In the genomic region with DNA sequence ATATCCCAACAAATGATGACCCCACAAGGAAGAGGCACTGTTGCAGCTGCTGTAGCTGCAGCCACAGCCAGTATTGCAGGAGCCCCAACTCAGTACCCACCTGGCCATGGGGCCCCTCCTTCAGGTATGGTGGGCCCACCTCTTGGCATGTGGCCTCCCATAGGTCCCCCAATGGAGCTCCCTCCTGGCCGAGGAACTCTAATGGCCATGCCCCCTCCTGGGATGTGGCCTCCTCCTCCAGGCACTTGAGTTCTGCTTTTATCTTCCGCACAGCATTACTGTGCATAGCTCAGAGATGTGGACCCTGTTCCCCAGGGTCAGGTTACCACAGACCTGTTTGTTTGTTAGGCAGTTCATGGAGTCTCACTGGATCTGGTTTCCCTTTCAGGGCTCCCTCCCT, we compare ENCODE assay signal across 33 mouse cellular contexts. TPM values are rescaled to one million over a fixed set of nuclear protein-coding genes. Genes with fewer than 3 reads are reported as not detected.
A peak's percentile ranks its signal among the peaks of the same experiment; 100 is the strongest.
DNase-seq lines count a peak whose midpoint lies in the region; ATAC-seq and TF ChIP-seq lines count a peak whose summit lies in the region.
"Had no signal": no experiment of that assay in that cellular context is flagged by ENCODE, and none has a peak within 500 bp of the region (broad histone marks: within the 10 kb centered on the region; RNA-seq: fewer than 3 reads in every experiment).

No protein-coding gene starts in this region.

- H3K4me2 ChIP-seq in kidney, embryonic 14.5 days (replicated peaks; ENCODE audit: low read depth, low read length): no peak overlapping the region
- no peak overlapping the region for H3K4me2 ChIP-seq in kidney, postnatal 0 days (ENCODE audit: low read length)
- H3K4me2 ChIP-seq: embryonic facial prominence, embryonic 13.5 days; forebrain, embryonic 12.5 days; forebrain, embryonic 15.5 days; heart, embryonic 12.5 days; heart, embryonic 15.5 days; hindbrain, embryonic 13.5 days had no signal

- no peaks in the 10 kb centered on the region for H3K36me3 ChIP-seq in kidney, embryonic 14.5 days (ENCODE audit: control insufficient read depth, insufficient read depth, low read length)
- H3K36me3 ChIP-seq in kidney, postnatal 0 days (ENCODE audit: insufficient read depth, low read length): no peaks in the 10 kb centered on the region
- H3K36me3 ChIP-seq: embryonic facial prominence, embryonic 13.5 days; forebrain, embryonic 12.5 days; forebrain, embryonic 15.5 days; G1E; heart, embryonic 12.5 days; heart, embryonic 15.5 days; hindbrain, embryonic 10.5 days; hindbrain, embryonic 13.5 days had no signal

- peak; percentile 55; the same call in 1 of the 2 replicates for ATAC-seq in kidney, embryonic 14.5 days (ENCODE audit: low FRiP score, low TSS enrichment)
- ATAC-seq in kidney, postnatal 0 days (replicated peaks; ENCODE audit: low FRiP score, low read depth): peak; percentile 43; the same call in 1 of the 2 replicates
- ATAC-seq: forebrain, embryonic 15.5 days; hindbrain, embryonic 16.5 days; Patski had no signal

- no peak overlapping the region for H3K4me3 ChIP-seq in kidney, embryonic 14.5 days (ENCODE audit: low read length)
- no peak overlapping the region for H3K4me3 ChIP-seq in kidney, postnatal 0 days (replicated peaks; ENCODE audit: low read depth, low read length)
- H3K4me3 ChIP-seq: embryonic facial prominence, embryonic 13.5 days; erythroblast, embryonic 14.5 days; forebrain, embryonic 12.5 days; forebrain, embryonic 15.5 days; heart, embryonic 12.5 days; heart, embryonic 15.5 days; hindbrain, embryonic 10.5 days; hindbrain, embryonic 13.5 days had no signal

- H3K4me1 ChIP-seq in kidney, embryonic 14.5 days (ENCODE audit: control insufficient read depth, insufficient read depth, low read length): no peaks in the 10 kb centered on the region
- H3K4me1 ChIP-seq in kidney, postnatal 0 days (replicated peaks; ENCODE audit: insufficient read depth, low read length): no peaks in the 10 kb centered on the region
- H3K4me1 ChIP-seq: forebrain, embryonic 12.5 days; forebrain, embryonic 15.5 days; heart, embryonic 12.5 days; heart, embryonic 15.5 days; hindbrain, embryonic 10.5 days; hindbrain, embryonic 13.5 days had no signal

- no peak for TF ChIP-seq CTCF in kidney, postnatal 0 days (IDR thresholded peaks at IDR 0.05; ENCODE audit: low read depth)

- WGBS in kidney, embryonic 14.5 days: 30% methylated on average over 2 of the region's 2 CpGs
- 29% methylated on average over 2 of the region's 2 CpGs for WGBS in kidney, postnatal 0 days

- H3K27me3 ChIP-seq in kidney, embryonic 14.5 days (ENCODE audit: control insufficient read depth, insufficient read depth, low read length): no peaks in the 10 kb centered on the region
- no peaks in the 10 kb centered on the region for H3K27me3 ChIP-seq in kidney, postnatal 0 days (ENCODE audit: insufficient read depth, low read length)
- H3K27me3 ChIP-seq: CH12.LX; embryonic facial prominence, embryonic 13.5 days; forebrain, embryonic 12.5 days; forebrain, embryonic 15.5 days; heart, embryonic 12.5 days; heart, embryonic 15.5 days; hindbrain, embryonic 13.5 days; Patski had no signal

- no peak overlapping the region for H3K9ac ChIP-seq in kidney, embryonic 14.5 days (ENCODE audit: low read depth, low read length)
- H3K9ac ChIP-seq in kidney, postnatal 0 days (ENCODE audit: low read depth, low read length): no peak overlapping the region
- H3K9ac ChIP-seq: embryonic facial prominence, embryonic 13.5 days; forebrain, embryonic 12.5 days; forebrain, embryonic 15.5 days; heart, embryonic 12.5 days; heart, embryonic 15.5 days; hindbrain, embryonic 13.5 days had no signal

- no peaks in the 10 kb centered on the region for H3K9me3 ChIP-seq in kidney, embryonic 14.5 days (ENCODE audit: control insufficient read depth, low read length)
- no peaks in the 10 kb centered on the region for H3K9me3 ChIP-seq in kidney, postnatal 0 days (replicated peaks; ENCODE audit: low read length)
- H3K9me3 ChIP-seq: embryonic facial prominence, embryonic 13.5 days; forebrain, embryonic 12.5 days; forebrain, embryonic 15.5 days; G1E; heart, embryonic 12.5 days; heart, embryonic 15.5 days; hindbrain, embryonic 10.5 days; hindbrain, embryonic 13.5 days had no signal

- H3K27ac ChIP-seq in kidney, embryonic 14.5 days (ENCODE audit: low read depth, low read length): no peak overlapping the region
- H3K27ac ChIP-seq in kidney, postnatal 0 days: no peak overlapping the region
- H3K27ac ChIP-seq: embryonic facial prominence, embryonic 13.5 days; forebrain, embryonic 12.5 days; forebrain, embryonic 15.5 days; heart, embryonic 15.5 days; hindbrain, embryonic 10.5 days; hindbrain, embryonic 13.5 days had no signal

- no peak for DNase-seq in kidney, adult 18-20 months
- DNase-seq in kidney, postnatal 0 days (ENCODE audit: low spot score): no peak
- DNase-seq in kidney, postnatal 25 days: no peak
- peak; percentile 39 for DNase-seq in yolk sac, embryonic 10.5 days (ENCODE audit: low spot score)
- no peak for DNase-seq in adrenal gland, adult 18-20 months (ENCODE audit: low spot score in 2 of 2)
- DNase-seq: adrenal gland, adult 2 months; adrenal gland, postnatal 14 days; B cell, adult 2 months; cerebellum, adult 11 months; cerebellum, adult 2 months; cerebellum, postnatal 10 days; cerebellum, postnatal 36 days; embryo, embryonic 11 days; gastrocnemius, postnatal 25 days; heart, adult 18-20 months; heart, postnatal 10 days; heart, postnatal 36 days had no signal

RNA-seq across cellular contexts. Expression of gene Slc22a16, which starts 20.8 kb away (rescaled TPM):
- polyA plus RNA-seq in kidney, embryonic 14.5 days (2014; fragmentation: Nextera tagmentation; extraction: Ambion mirVana): not detected in 2 replicates
- not detected in 2 replicates for polyA plus RNA-seq in kidney, postnatal 0 days (2015; fragmentation: Nextera tagmentation; extraction: Ambion mirVana)
- total RNA-seq in adrenal gland, adult 18-20 months (2021): not detected
- total RNA-seq: adrenal gland, adult 2 months; adrenal gland, postnatal 14 days; adrenal gland, postnatal 4 days; CH12.LX; G1E; gastrocnemius, adult 8-10 months; gastrocnemius, postnatal 25 days; heart, adult 18-20 months; heart, postnatal 10 days; heart, postnatal 36 days had no signal
- polyA plus RNA-seq: adrenal gland, adult 2 months; cerebellum, adult 2 months; cortical plate, adult 2 months; embryonic facial prominence, embryonic 13.5 days; erythroblast, embryonic 14.5 days; forebrain, embryonic 12.5 days; forebrain, embryonic 15.5 days; G1E; heart, embryonic 12.5 days; heart, embryonic 15.5 days; hindbrain, embryonic 10.5 days; hindbrain, embryonic 13.5 days; hindbrain, embryonic 16.5 days; Patski had no signal
